Mouse (Mus musculus): Measurements from ENCODE around the gene Utrn. TPM values are rescaled to one million over a fixed set of nuclear protein-coding genes. Genes with fewer than 3 reads are reported as not detected.

Gene Utrn
- polyA plus RNA-seq (2011; ENCODE audit: insufficient read length, low read depth, missing spikeins), result 104 and 132 TPM in 2 replicates

- TF ChIP-seq POLR2A (IDR thresholded peaks at IDR 0.05; ENCODE audit: low read depth, low read length) (peak; percentile 69), CTCF (IDR thresholded peaks at IDR 0.05; ENCODE audit: borderline replicate concordance, insufficient read depth, low read length) (no peak)
- H3K4me3 ChIP-seq (ENCODE audit: insufficient read depth, low read length), result peak within 1 kb of the TSS; percentile 89
- 0 out of 2 replicates have a peak, but pooled peaks cover 3% of the 10 kb centered on the region for H3K4me1 ChIP-seq (ENCODE audit: control insufficient read depth, insufficient read depth, low read length)
- peak within 1 kb of the TSS; percentile 94 for H3K27ac ChIP-seq (ENCODE audit: insufficient read depth, low read length)
These were observed at the start of gene Utrn for GRCm38 (mm10) chr10:12869029-12869671. Gene Utrn, minus strand, starts transcription at chr10:12869365.

GRCm38 (mm10) chr10:12917626-12918025, 48.5 kb upstream of the Utrn start:
- Histone ChIP-seq H3K4me3 (ENCODE audit: insufficient read depth, low read length) (no peak overlapping the region), H3K27ac (ENCODE audit: insufficient read depth, low read length) (no peak overlapping the region), H3K4me1 (ENCODE audit: control insufficient read depth, insufficient read depth, low read length) (peaks cover 2% of the 10 kb centered on the region; the same call in 1 of the 2 replicates)
- TF ChIP-seq POLR2A (IDR thresholded peaks at IDR 0.05; ENCODE audit: low read depth, low read length) (no peak), CTCF (IDR thresholded peaks at IDR 0.05; ENCODE audit: borderline replicate concordance, insufficient read depth, low read length) (no peak)

- Histone ChIP-seq H3K4me1 (ENCODE audit: control insufficient read depth, insufficient read depth, low read length) (peaks cover 5% of the 10 kb centered on the region; the same call in 1 of the 2 replicates), H3K27ac (ENCODE audit: insufficient read depth, low read length) (peak overlapping the region; percentile 30; the same call in 1 of the 2 replicates), H3K4me3 (ENCODE audit: insufficient read depth, low read length) (no peak overlapping the region)
- TF ChIP-seq POLR2A (IDR thresholded peaks at IDR 0.05; ENCODE audit: low read depth, low read length), result no peak
- TF ChIP-seq CTCF (IDR thresholded peaks at IDR 0.05; ENCODE audit: borderline replicate concordance, insufficient read depth, low read length), result no peak
These were observed 47.2 kb upstream of the Utrn start for GRCm38 (mm10) chr10:12916376-12916775.

- peaks cover 5% of the 10 kb centered on the region; the same call in 1 of the 2 replicates for H3K4me1 ChIP-seq (ENCODE audit: control insufficient read depth, insufficient read depth, low read length)
- H3K4me3 ChIP-seq (ENCODE audit: insufficient read depth, low read length), result no peak overlapping the region
- peak overlapping the region; percentile 30; the same call in 1 of the 2 replicates for H3K27ac ChIP-seq (ENCODE audit: insufficient read depth, low read length)
- TF ChIP-seq CTCF (IDR thresholded peaks at IDR 0.05; ENCODE audit: borderline replicate concordance, insufficient read depth, low read length) (no peak), POLR2A (IDR thresholded peaks at IDR 0.05; ENCODE audit: low read depth, low read length) (no peak)
These were observed 46.7 kb upstream of the Utrn start for GRCm38 (mm10) chr10:12915826-12916225.

- no peak overlapping the region for H3K4me3 ChIP-seq (ENCODE audit: insufficient read depth, low read length)
- H3K27ac ChIP-seq (ENCODE audit: insufficient read depth, low read length), result no peak overlapping the region
- no peak for TF ChIP-seq POLR2A (IDR thresholded peaks at IDR 0.05; ENCODE audit: low read depth, low read length)
- no peak for TF ChIP-seq CTCF (IDR thresholded peaks at IDR 0.05; ENCODE audit: borderline replicate concordance, insufficient read depth, low read length)
- peaks cover 5% of the 10 kb centered on the region; the same call in 1 of the 2 replicates for H3K4me1 ChIP-seq (ENCODE audit: control insufficient read depth, insufficient read depth, low read length)
These were observed 45.0 kb upstream of the Utrn start for GRCm38 (mm10) chr10:12914203-12914602.

- Histone ChIP-seq H3K4me1 (ENCODE audit: control insufficient read depth, insufficient read depth, low read length) (peaks cover 5% of the 10 kb centered on the region; the same call in 1 of the 2 replicates), H3K27ac (ENCODE audit: insufficient read depth, low read length) (peak overlapping the region; percentile 3), H3K4me3 (ENCODE audit: insufficient read depth, low read length) (no peak overlapping the region)
- TF ChIP-seq POLR2A (IDR thresholded peaks at IDR 0.05; ENCODE audit: low read depth, low read length) (no peak), CTCF (IDR thresholded peaks at IDR 0.05; ENCODE audit: borderline replicate concordance, insufficient read depth, low read length) (no peak)
These were observed 42.9 kb upstream of the Utrn start for GRCm38 (mm10) chr10:12911981-12912530.

GRCm38 (mm10) chr10:12911451-12911850, 42.3 kb upstream of the Utrn start:
- no peak overlapping the region for H3K4me3 ChIP-seq (ENCODE audit: insufficient read depth, low read length)
- H3K4me1 ChIP-seq (ENCODE audit: control insufficient read depth, insufficient read depth, low read length), result peaks cover 5% of the 10 kb centered on the region; the same call in 1 of the 2 replicates
- peak overlapping the region; percentile 3 for H3K27ac ChIP-seq (ENCODE audit: insufficient read depth, low read length)
- no peak for TF ChIP-seq POLR2A (IDR thresholded peaks at IDR 0.05; ENCODE audit: low read depth, low read length)
- no peak for TF ChIP-seq CTCF (IDR thresholded peaks at IDR 0.05; ENCODE audit: borderline replicate concordance, insufficient read depth, low read length)

- Histone ChIP-seq H3K27ac (ENCODE audit: insufficient read depth, low read length) (no peak overlapping the region), H3K4me1 (ENCODE audit: control insufficient read depth, insufficient read depth, low read length) (0 out of 2 replicates have a peak, but pooled peaks cover 2% of the 10 kb centered on the region), H3K4me3 (ENCODE audit: insufficient read depth, low read length) (no peak overlapping the region)
- TF ChIP-seq CTCF (IDR thresholded peaks at IDR 0.05; ENCODE audit: borderline replicate concordance, insufficient read depth, low read length) (no peak), POLR2A (IDR thresholded peaks at IDR 0.05; ENCODE audit: low read depth, low read length) (no peak)
These were observed 40.7 kb upstream of the Utrn start for GRCm38 (mm10) chr10:12909891-12910290.

GRCm38 (mm10) chr10:12909179-12909578, 40.0 kb upstream of the Utrn start:
- Histone ChIP-seq H3K4me1 (ENCODE audit: control insufficient read depth, insufficient read depth, low read length) (0 out of 2 replicates have a peak, but pooled peaks cover 2% of the 10 kb centered on the region), H3K27ac (ENCODE audit: insufficient read depth, low read length) (no peak overlapping the region), H3K4me3 (ENCODE audit: insufficient read depth, low read length) (no peak overlapping the region)
- TF ChIP-seq CTCF (IDR thresholded peaks at IDR 0.05; ENCODE audit: borderline replicate concordance, insufficient read depth, low read length) (no peak), POLR2A (IDR thresholded peaks at IDR 0.05; ENCODE audit: low read depth, low read length) (no peak)

GRCm38 (mm10) chr10:12904140-12904528, 35.0 kb upstream of the Utrn start:
- TF ChIP-seq POLR2A (IDR thresholded peaks at IDR 0.05; ENCODE audit: low read depth, low read length), result no peak
- TF ChIP-seq CTCF (IDR thresholded peaks at IDR 0.05; ENCODE audit: borderline replicate concordance, insufficient read depth, low read length), result no peak
- no peak overlapping the region for H3K4me3 ChIP-seq (ENCODE audit: insufficient read depth, low read length)
- no peak overlapping the region for H3K27ac ChIP-seq (ENCODE audit: insufficient read depth, low read length)
- no peaks in the 10 kb centered on the region for H3K4me1 ChIP-seq (ENCODE audit: control insufficient read depth, insufficient read depth, low read length)
